Mouse (Mus musculus): ENCODE measurements around the gene Fam78a. TPM values are rescaled to one million over a fixed set of nuclear protein-coding genes. Genes with fewer than 3 reads are reported as not detected.

Gene Fam78a
- total and polyA plus RNA-seq, 3 experiments: 16.0 to 17.4 TPM; not detected in 1

DNA sequence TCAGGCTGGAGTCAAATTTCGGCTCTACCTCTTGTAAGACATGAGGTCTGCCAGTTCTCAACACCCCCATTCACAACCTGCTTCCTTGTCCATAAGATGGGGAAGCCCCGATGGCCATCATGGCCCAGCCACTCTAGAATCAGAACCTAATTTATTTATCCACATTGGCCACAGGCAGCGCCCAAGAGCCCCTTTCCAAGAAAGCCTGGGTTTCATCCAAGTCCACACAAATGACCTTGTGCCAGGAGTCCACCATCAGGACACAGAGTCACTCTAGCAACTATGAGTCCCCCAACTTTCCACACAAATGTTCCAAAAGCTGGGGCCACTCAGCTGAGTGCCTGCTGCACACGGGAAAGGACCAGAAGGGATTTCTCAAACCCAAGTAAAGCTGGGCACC lies 18.7 kb downstream of the Fam78a start:
- H3K4me3 ChIP-seq (ENCODE audit: control insufficient read depth in 1 of 2, insufficient read depth in 1 of 2, low read depth in 2 of 2, low read length in 2 of 2): no peak overlapping the region
- no peaks in the 10 kb centered on the region for H3K9me3 ChIP-seq (replicated peaks; ENCODE audit: insufficient read depth, low read length)
- H3K36me3 ChIP-seq (ENCODE audit: control insufficient read depth in 1 of 2, insufficient read depth in 2 of 2, low read length in 2 of 2): peaks cover 0 to 19% of the 10 kb centered on the region in 2 experiments; a peak in 2 of 4 replicates
- no peaks in the 10 kb centered on the region for H3K27me3 ChIP-seq (ENCODE audit: control insufficient read depth in 1 of 2, insufficient read depth in 2 of 2, low read length in 2 of 2)
- peaks cover 18% of the 10 kb centered on the region in 2 experiments for H3K4me1 ChIP-seq (ENCODE audit: control insufficient read depth in 1 of 2, insufficient read depth in 2 of 2, low read length in 2 of 2)
- no peak for DNase-seq (ENCODE audit: low read depth, low spot score)
- TF ChIP-seq BHLHE40 (IDR thresholded peaks at IDR 0.05; ENCODE audit: borderline replicate concordance, low read depth, low read length) (no peak), POLR2AphosphoS2 (IDR thresholded peaks at IDR 0.05; ENCODE audit: low read length) (no peak), USF1 (IDR thresholded peaks at IDR 0.05; ENCODE audit: low read depth, low read length) (no peak), MEF2A (IDR thresholded peaks at IDR 0.05; ENCODE audit: extremely low read depth, insufficient replicate concordance, low read depth, low read length, poor library complexity, severe bottlenecking) (no peak), CTCF (IDR thresholded peaks at IDR 0.05 in 2 of 3, conservative IDR thresholded peaks at IDR 0.05 in 1 of 3; ENCODE audit: control insufficient read depth in 1 of 3, insufficient read depth in 1 of 3, low read depth in 2 of 3, low read length in 3 of 3, poor library complexity in 1 of 3, severe bottlenecking in 1 of 3) (no peak), MAZ (IDR thresholded peaks at IDR 0.05; ENCODE audit: low read depth, low read length) (no peak), TAL1 (IDR thresholded peaks at IDR 0.05; ENCODE audit: low read length) (no peak)
- H3K9ac ChIP-seq (ENCODE audit: control insufficient read depth, low read depth, low read length, poor library complexity, severe bottlenecking): no peak overlapping the region
- H3K79me2 ChIP-seq (ENCODE audit: control insufficient read depth, insufficient read depth, low read length, poor library complexity): no peaks in the 10 kb centered on the region
- no peak overlapping the region for H3K27ac ChIP-seq (ENCODE audit: control insufficient read depth, low read depth, low read length)

DNA sequence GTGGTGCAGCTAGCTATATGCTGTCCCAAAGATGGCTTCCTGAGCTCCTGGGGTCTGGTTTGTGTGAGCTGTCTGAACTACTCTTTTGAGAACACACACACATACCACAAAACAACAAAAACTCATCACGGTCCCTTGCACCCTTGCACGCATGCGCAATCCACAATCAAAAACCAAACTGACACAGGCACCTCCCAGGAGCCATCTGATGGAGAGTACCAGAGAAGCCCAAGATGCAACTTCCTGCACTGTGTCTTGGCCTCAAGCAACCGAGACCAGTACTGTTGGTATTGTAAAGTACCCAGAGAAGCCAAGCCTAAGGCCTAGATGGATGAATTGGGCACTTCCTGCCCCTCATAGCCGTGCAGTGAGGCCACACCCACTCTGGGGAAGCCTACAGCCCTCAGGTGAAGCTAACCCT lies 19.3 kb downstream of the Fam78a start:
- peaks cover 0 to 25% of the 10 kb centered on the region in 2 experiments; a peak in 2 of 4 replicates for H3K36me3 ChIP-seq (ENCODE audit: control insufficient read depth in 1 of 2, insufficient read depth in 2 of 2, low read length in 2 of 2)
- H3K9ac ChIP-seq (ENCODE audit: control insufficient read depth, low read depth, low read length, poor library complexity, severe bottlenecking): no peak overlapping the region
- TF ChIP-seq POLR2AphosphoS2 (IDR thresholded peaks at IDR 0.05; ENCODE audit: low read length): no peak
- TF ChIP-seq E2F4 (IDR thresholded peaks at IDR 0.05; ENCODE audit: borderline replicate concordance, low read depth, low read length): no peak
- TF ChIP-seq ELF1 (IDR thresholded peaks at IDR 0.05; ENCODE audit: low read depth, low read length): no peak
- H3K27ac ChIP-seq (ENCODE audit: control insufficient read depth, low read depth, low read length): no peak overlapping the region
- DNase-seq (ENCODE audit: low read depth, low spot score): no peak
- peaks cover 22 to 24% of the 10 kb centered on the region in 2 experiments for H3K4me1 ChIP-seq (ENCODE audit: control insufficient read depth in 1 of 2, insufficient read depth in 2 of 2, low read length in 2 of 2)
- no peak overlapping the region for H3K4me3 ChIP-seq (ENCODE audit: control insufficient read depth in 1 of 2, insufficient read depth in 1 of 2, low read depth in 2 of 2, low read length in 2 of 2)
- no peaks in the 10 kb centered on the region for H3K79me2 ChIP-seq (ENCODE audit: control insufficient read depth, insufficient read depth, low read length, poor library complexity)
- no peaks in the 10 kb centered on the region for H3K9me3 ChIP-seq (replicated peaks; ENCODE audit: insufficient read depth, low read length)
- H3K27me3 ChIP-seq (ENCODE audit: control insufficient read depth in 1 of 2, insufficient read depth in 2 of 2, low read length in 2 of 2): no peaks in the 10 kb centered on the region

DNA sequence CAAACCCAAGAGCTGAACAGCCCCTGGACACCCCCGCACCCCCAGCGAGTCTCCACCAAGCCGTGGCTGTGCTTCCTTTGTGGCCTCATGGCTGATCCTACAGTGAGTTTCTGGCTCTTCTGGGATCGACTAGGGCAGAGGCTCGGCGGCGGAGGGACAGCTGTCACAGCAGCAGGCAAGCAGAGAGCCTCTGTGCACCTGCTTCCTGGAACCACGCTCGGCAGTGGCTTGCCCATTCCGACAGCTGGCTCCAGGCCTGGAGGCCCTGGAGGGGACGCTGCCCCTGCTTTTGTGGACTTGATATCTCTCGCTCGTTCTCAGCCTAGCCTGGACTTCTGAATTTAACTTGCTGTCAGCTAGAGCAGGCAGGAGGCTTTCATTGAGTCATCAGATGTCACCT lies 19.7 kb downstream of the Fam78a start:
- no peak overlapping the region for H3K27ac ChIP-seq (ENCODE audit: control insufficient read depth, low read depth, low read length)
- H3K27me3 ChIP-seq (ENCODE audit: control insufficient read depth in 1 of 2, insufficient read depth in 2 of 2, low read length in 2 of 2): no peaks in the 10 kb centered on the region
- peaks cover 22 to 24% of the 10 kb centered on the region in 2 experiments for H3K4me1 ChIP-seq (ENCODE audit: control insufficient read depth in 1 of 2, insufficient read depth in 2 of 2, low read length in 2 of 2)

More for the DNA sequence above, 19.7 kb downstream of the Fam78a start:
- no peak for DNase-seq (ENCODE audit: low read depth, low spot score)
- Histone ChIP-seq H3K36me3 (ENCODE audit: control insufficient read depth in 1 of 2, insufficient read depth in 2 of 2, low read length in 2 of 2) (peaks cover 0 to 25% of the 10 kb centered on the region in 2 experiments; a peak in 2 of 4 replicates), H3K9ac (ENCODE audit: control insufficient read depth, low read depth, low read length, poor library complexity, severe bottlenecking) (no peak overlapping the region), H3K9me3 (replicated peaks; ENCODE audit: insufficient read depth, low read length) (no peaks in the 10 kb centered on the region), H3K79me2 (ENCODE audit: control insufficient read depth, insufficient read depth, low read length, poor library complexity) (no peaks in the 10 kb centered on the region), H3K4me3 (ENCODE audit: control insufficient read depth in 1 of 2, insufficient read depth in 1 of 2, low read depth in 2 of 2, low read length in 2 of 2) (no peak overlapping the region)
- TF ChIP-seq NRF1 (IDR thresholded peaks at IDR 0.05; ENCODE audit: insufficient read depth, low read depth, low read length, poor library complexity, severe bottlenecking) (no peak), SMC3 (IDR thresholded peaks at IDR 0.05; ENCODE audit: low read depth, low read length) (no peak), TBP (IDR thresholded peaks at IDR 0.05; ENCODE audit: low read depth, low read length) (no peak), USF2 (IDR thresholded peaks at IDR 0.05; ENCODE audit: borderline replicate concordance in 1 of 2, insufficient read depth in 1 of 2, low read depth in 1 of 2, low read length in 2 of 2) (no peak), ZNF384 (IDR thresholded peaks at IDR 0.05; ENCODE audit: low read depth, low read length) (no peak), CTCF (IDR thresholded peaks at IDR 0.05 in 2 of 3, conservative IDR thresholded peaks at IDR 0.05 in 1 of 3; ENCODE audit: control insufficient read depth in 1 of 3, insufficient read depth in 1 of 3, low read depth in 2 of 3, low read length in 3 of 3, poor library complexity in 1 of 3, severe bottlenecking in 1 of 3) (no peak), ZMIZ1 (IDR thresholded peaks at IDR 0.05; ENCODE audit: low read depth, low read length) (no peak), E2F4 (IDR thresholded peaks at IDR 0.05; ENCODE audit: borderline replicate concordance, low read depth, low read length) (no peak)

All from MEL (cell line).